Mouse (Mus musculus) heart, postnatal 0 days (tissue): ENCODE measurements around the gene Unk.

Source experiments
- CTCF ChIP-seq: IDR thresholded peaks from 2 replicates; pipeline ENCODE4 v1.5.1; 2016; ENCODE audit warnings: antibody characterized with exemption, control low read depth, low read depth
- EP300 ChIP-seq: IDR thresholded peaks from 2 replicates; pipeline ENCODE4 v1.6.1; 2016; ENCODE audit warnings: antibody characterized with exemption, low read depth

DNA sequence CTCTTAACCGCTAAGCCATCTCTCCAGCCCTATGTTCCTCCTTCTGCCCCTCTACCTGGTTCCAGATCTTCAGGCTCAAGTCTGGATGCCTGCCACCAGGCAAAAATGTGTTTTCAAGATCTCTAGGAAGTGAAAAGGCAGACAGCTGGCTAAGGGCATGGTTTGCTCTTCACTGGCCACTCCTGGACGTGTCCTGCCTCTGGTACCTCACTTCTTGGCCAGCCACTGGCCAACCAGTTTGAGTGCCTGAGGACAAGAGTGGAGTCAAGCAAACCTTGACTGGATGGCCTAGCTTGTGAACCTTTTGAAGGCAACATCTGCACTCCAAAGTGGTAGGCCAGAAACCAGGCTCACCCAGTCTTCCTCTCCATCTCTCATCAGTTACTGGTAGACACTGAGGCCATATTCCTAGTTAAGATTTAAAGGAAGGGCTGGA, 10.1 kb upstream of the Unk start:
- no peak for TF ChIP-seq CTCF
- no peak for TF ChIP-seq EP300
